Mouse (Mus musculus) kidney, postnatal 0 days (tissue): ENCODE data around the gene Pcdh15. TPM values are rescaled to one million over a fixed set of nuclear protein-coding genes. Genes with fewer than 3 reads are reported as not detected.

Source experiments
- ATAC-seq: fragments of 200-750 bp; cut with Nextera tagmentation; replicated peaks from 2 replicates; pipeline ENCODE4 v1.8.0; 2017; ENCODE audit warnings: low read depth, moderate number of reproducible peaks, moderate TSS enrichment, moderate library complexity; ENCODE audit not compliant: low FRiP score
- DNase-seq: peaks from one replicate; pipeline ENCODE4 v3.0.0-alpha.2; 2016; ENCODE audit warnings: low spot score
- H3K27ac ChIP-seq: fragments of 300-500 bp; sonication (generic); 2 replicates; pipeline ENCODE4 v1.5.1; 2014; ENCODE audit warnings: mild to moderate bottlenecking
- H3K27me3 ChIP-seq: fragments of 300-500 bp; sonication (generic); 2 replicates; pipeline ENCODE4 v1.6.1; 2014; ENCODE audit warnings: low read length, mixed read lengths; ENCODE audit not compliant: insufficient read depth
- H3K36me3 ChIP-seq: fragments of 300-500 bp; sonication (generic); 2 replicates; pipeline ENCODE4 v1.6.1; 2014; ENCODE audit warnings: low read length, mixed read lengths; ENCODE audit not compliant: insufficient read depth
- H3K4me1 ChIP-seq: fragments of 300-500 bp; sonication (generic); replicated peaks from 2 replicates; pipeline ENCODE4 v1.6.1; 2014; ENCODE audit warnings: antibody characterized with exemption, low read length, mixed read lengths; ENCODE audit not compliant: insufficient read depth
- H3K4me2 ChIP-seq: fragments of 300-500 bp; sonication (generic); 2 replicates; pipeline ENCODE4 v1.6.1; 2014; ENCODE audit warnings: mild to moderate bottlenecking, low read length, moderate library complexity, mixed read lengths
- H3K4me3 ChIP-seq: fragments of 300-500 bp; sonication (generic); replicated peaks from 2 replicates; pipeline ENCODE4 v1.5.1; 2014; ENCODE audit warnings: low read depth, low read length
- H3K9ac ChIP-seq: fragments of 300-500 bp; sonication (generic); 2 replicates; pipeline ENCODE4 v1.6.1; 2014; ENCODE audit warnings: low read depth, low read length
- H3K9me3 ChIP-seq: fragments of 300-500 bp; sonication (generic); replicated peaks from 2 replicates; pipeline ENCODE4 v1.6.1; 2016; ENCODE audit warnings: low read length, inconsistent platforms, mixed read lengths
- CTCF ChIP-seq: IDR thresholded peaks from 2 replicates; pipeline ENCODE4 v1.5.1; 2016; ENCODE audit warnings: antibody characterized with exemption, low read depth, mild to moderate bottlenecking, moderate library complexity
- WGBS: fragments of 180-500 bp; shearing (Covaris S2); extraction: QIAGEN DNeasy Blood & Tissue Kit; methylation state at CpG from one replicate; pipeline ENCODE4 v1.1.7; 2014; 5-methylcytosine and 5-hydroxymethylcytosine counted together
- polyA plus RNA-seq: library from polyadenylated mRNA; unstranded; fragments of >200 nt; fragmentation: Nextera tagmentation; extraction: Ambion mirVana; gene quantifications from 2 replicates; pipeline ENCODE4 v1.2.1, GENCODE M21; 2015

Pcdh15 gene
- polyA plus RNA-seq, 1 experiment from 2014 or later, result 0.33 TPM

GRCm38 (mm10) chr10:73097979-73098378 is 1.2 kb upstream of the Pcdh15 start:
- H3K36me3 ChIP-seq, result no peaks in the 10 kb centered on the region
- WGBS, result 2% methylated on average over 17 of the region's 17 CpGs
- no peaks in the 10 kb centered on the region for H3K9me3 ChIP-seq
- peaks cover 17% of the 10 kb centered on the region for H3K27me3 ChIP-seq
- peak overlapping the region; percentile 45 for H3K4me2 ChIP-seq
- H3K27ac ChIP-seq, result no peak overlapping the region
- H3K9ac ChIP-seq, result no peak overlapping the region
- DNase-seq, result peak; percentile 77
- no peak; the same call in 1 of the 2 replicates for ATAC-seq
- TF ChIP-seq CTCF, result peak; percentile 76
- H3K4me1 ChIP-seq, result 0 out of 2 replicates have a peak, but pooled peaks cover 8% of the 10 kb centered on the region
- H3K4me3 ChIP-seq, result no peak overlapping the region

- peak; percentile 46; the same call in 1 of the 2 replicates for TF ChIP-seq CTCF
- Histone ChIP-seq H3K4me2 (peak overlapping the region; percentile 93), H3K4me1 (0 out of 2 replicates have a peak, but pooled peaks cover 8% of the 10 kb centered on the region), H3K36me3 (no peaks in the 10 kb centered on the region), H3K27me3 (peaks cover 17% of the 10 kb centered on the region), H3K27ac (no peak overlapping the region), H3K4me3 (peak overlapping the region; percentile 48), H3K9me3 (no peaks in the 10 kb centered on the region), H3K9ac (peak overlapping the region; percentile 23; the same call in 1 of the 2 replicates)
- DNase-seq, result peak; percentile 76
- WGBS, result under 1% methylated on average over 36 of the region's 37 CpGs
- ATAC-seq, result peak; percentile 88
Measured at GRCm38 (mm10) chr10:73099846-73100241, 702 bp downstream of the Pcdh15 start.

GRCm38 (mm10) chr10:73103383-73103994 is 4.3 kb downstream of the Pcdh15 start:
- no peak overlapping the region for H3K27ac ChIP-seq
- H3K9me3 ChIP-seq, result no peaks in the 10 kb centered on the region
- peak; percentile 23 for DNase-seq
- no peaks in the 10 kb centered on the region for H3K36me3 ChIP-seq
- no peaks in the 10 kb centered on the region for H3K4me1 ChIP-seq
- ATAC-seq, result no peak
- H3K27me3 ChIP-seq, result peaks cover 13% of the 10 kb centered on the region
- 76% methylated on average over 13 of the region's 13 CpGs for WGBS
- TF ChIP-seq CTCF, result peak; percentile 52
- H3K4me2 ChIP-seq, result no peak overlapping the region
- no peak overlapping the region for H3K4me3 ChIP-seq
- no peak overlapping the region for H3K9ac ChIP-seq

GRCm38 (mm10) chr10:73105893-73106292 is 6.8 kb downstream of the Pcdh15 start:
- WGBS, result 51% methylated on average over 2 of the region's 2 CpGs
- no peak overlapping the region for H3K4me3 ChIP-seq
- no peak overlapping the region for H3K9ac ChIP-seq
- TF ChIP-seq CTCF, result peak; percentile 70
- no peaks in the 10 kb centered on the region for H3K27me3 ChIP-seq
- H3K36me3 ChIP-seq, result no peaks in the 10 kb centered on the region
- no peak overlapping the region for H3K4me2 ChIP-seq
- H3K9me3 ChIP-seq, result no peaks in the 10 kb centered on the region
- no peaks in the 10 kb centered on the region for H3K4me1 ChIP-seq
- DNase-seq (peak; percentile 28), ATAC-seq (no peak)
- no peak overlapping the region for H3K27ac ChIP-seq

- 30% methylated on average over 3 of the region's 3 CpGs for WGBS
- no peak for ATAC-seq
- no peaks in the 10 kb centered on the region for H3K36me3 ChIP-seq
- H3K4me3 ChIP-seq, result no peak overlapping the region
- no peak for TF ChIP-seq CTCF
- no peaks in the 10 kb centered on the region for H3K27me3 ChIP-seq
- H3K4me1 ChIP-seq, result no peaks in the 10 kb centered on the region
- no peak overlapping the region for H3K27ac ChIP-seq
- H3K9me3 ChIP-seq, result no peaks in the 10 kb centered on the region
- no peak for DNase-seq
- H3K9ac ChIP-seq, result no peak overlapping the region
- H3K4me2 ChIP-seq, result no peak overlapping the region
Measured at GRCm38 (mm10) chr10:73137985-73138384, 38.8 kb downstream of the Pcdh15 start.

GRCm38 (mm10) chr10:73147543-73147942 is 48.4 kb downstream of the Pcdh15 start:
- Histone ChIP-seq H3K36me3 (no peaks in the 10 kb centered on the region), H3K27ac (no peak overlapping the region), H3K9ac (no peak overlapping the region), H3K4me3 (no peak overlapping the region), H3K4me2 (no peak overlapping the region), H3K9me3 (no peaks in the 10 kb centered on the region), H3K27me3 (no peaks in the 10 kb centered on the region), H3K4me1 (no peaks in the 10 kb centered on the region)
- ATAC-seq (no peak), DNase-seq (no peak)
- no peak for TF ChIP-seq CTCF

GRCm38 (mm10) chr10:73147978-73148377 is 48.8 kb downstream of the Pcdh15 start:
- H3K4me2 ChIP-seq, result no peak overlapping the region
- WGBS, result 63% methylated on average over 4 of the region's 4 CpGs
- H3K9me3 ChIP-seq, result no peaks in the 10 kb centered on the region
- no peaks in the 10 kb centered on the region for H3K36me3 ChIP-seq
- ATAC-seq, result no peak
- DNase-seq, result no peak
- no peak for TF ChIP-seq CTCF
- H3K4me3 ChIP-seq, result no peak overlapping the region
- no peak overlapping the region for H3K27ac ChIP-seq
- no peaks in the 10 kb centered on the region for H3K27me3 ChIP-seq
- no peak overlapping the region for H3K9ac ChIP-seq
- no peaks in the 10 kb centered on the region for H3K4me1 ChIP-seq
